Mouse (Mus musculus) forebrain, embryonic 10.5 days (tissue): ENCODE data around the gene Myh7. TPM values are rescaled to one million over a fixed set of nuclear protein-coding genes. Genes with fewer than 3 reads are reported as not detected.
"Not testable (repeated sequence)": the region's sequence is repeated elsewhere in the genome, so short reads cannot be mapped to it uniquely, and the experiment has no call there.

Source experiments
- DNase-seq: peaks from one replicate; pipeline ENCODE4 v3.0.0-alpha.2; 2017; ENCODE audit warnings: low spot score; ENCODE audit errors: extremely low spot score
- H3K27ac ChIP-seq: fragments of 300-500 bp; sonication (generic); 2 replicates; pipeline ENCODE4 v1.5.1; 2016; ENCODE audit warnings: mild to moderate bottlenecking
- H3K27me3 ChIP-seq: fragments of 300-500 bp; sonication (generic); 2 replicates; pipeline ENCODE4 v1.6.1; 2016; ENCODE audit warnings: mild to moderate bottlenecking; ENCODE audit not compliant: poor library complexity, severe bottlenecking
- H3K36me3 ChIP-seq: fragments of 300-500 bp; sonication (generic); replicated peaks from 2 replicates; pipeline ENCODE4 v1.6.1; 2016; ENCODE audit warnings: mild to moderate bottlenecking, moderate library complexity
- H3K4me1 ChIP-seq: fragments of 300-500 bp; sonication (generic); 2 replicates; pipeline ENCODE4 v1.6.1; 2016
- H3K4me3 ChIP-seq: fragments of 300-500 bp; sonication (generic); 2 replicates; pipeline ENCODE4 v1.5.1; 2016; ENCODE audit warnings: mild to moderate bottlenecking, moderate library complexity
- H3K9me3 ChIP-seq: fragments of 300-500 bp; sonication (generic); 2 replicates; pipeline ENCODE4 v1.6.1; 2016; ENCODE audit warnings: mild to moderate bottlenecking, moderate library complexity
- WGBS: fragments of 180-500 bp; shearing (Covaris S2); methylation state at CpG from one replicate; pipeline ENCODE4 v1.1.7; 2016; 5-methylcytosine and 5-hydroxymethylcytosine counted together
- polyA plus RNA-seq: library from polyadenylated mRNA; unstranded; fragments of >200 nt; fragmentation: Nextera tagmentation; extraction: Ambion mirVana; gene quantifications from 2 replicates; pipeline ENCODE4 v1.2.1, GENCODE M21; 2016

Gene Myh7
- polyA plus RNA-seq, 1 experiment from 2014 or later, result 0.72 TPM

- 94% methylated on average over 7 of the region's 7 CpGs for WGBS
- Histone ChIP-seq H3K4me1 (no peaks in the 10 kb centered on the region), H3K27me3 (no peaks in the 10 kb centered on the region), H3K36me3 (no peaks in the 10 kb centered on the region), H3K9me3 (no peaks in the 10 kb centered on the region), H3K27ac (no peak overlapping the region), H3K4me3 (no peak overlapping the region)
- no peak for DNase-seq
Observed at GRCm38 (mm10) chr14:54981934-54982333, 12.5 kb downstream of the Myh7 start.

GRCm38 (mm10) chr14:54978664-54979063 is 15.8 kb downstream of the Myh7 start:
- DNase-seq, result no peak
- Histone ChIP-seq H3K4me1 (peaks cover 16% of the 10 kb centered on the region), H3K27me3 (peaks cover 12% of the 10 kb centered on the region; the same call in 1 of the 2 replicates), H3K4me3 (no peak overlapping the region), H3K36me3 (no peaks in the 10 kb centered on the region), H3K27ac (no peak overlapping the region), H3K9me3 (no peaks in the 10 kb centered on the region)
- 87% methylated on average over 8 of the region's 8 CpGs for WGBS

GRCm38 (mm10) chr14:54976633-54977032 is 17.8 kb downstream of the Myh7 start, which contains the start of gene Gm17428:
TSS of gene Gm17428 (plus strand) at chr14:54976933.
- no peaks in the 10 kb centered on the region for H3K36me3 ChIP-seq
- H3K27ac ChIP-seq, result no peak within 1 kb of the TSS
- WGBS, result 82% methylated on average over 1 of the region's 1 CpGs
- H3K9me3 ChIP-seq, result no peaks in the 10 kb centered on the region
- peaks cover 21% of the 10 kb centered on the region for H3K4me1 ChIP-seq
- DNase-seq, result no peak
- no peak within 1 kb of the TSS for H3K4me3 ChIP-seq
- peaks cover 12% of the 10 kb centered on the region; the same call in 1 of the 2 replicates for H3K27me3 ChIP-seq

- 79% methylated on average over 6 of the region's 6 CpGs for WGBS
Observed at GRCm38 (mm10) chr14:54974068-54974791, 20.2 kb downstream of the Myh7 start.

GRCm38 (mm10) chr14:54972786-54973185 is 21.6 kb downstream of the Myh7 start:
- not testable (repeated sequence) for DNase-seq, H3K4me3 ChIP-seq, H3K9me3 ChIP-seq, H3K27ac ChIP-seq, H3K36me3 ChIP-seq
- H3K27me3 ChIP-seq, result peaks cover 12% of the 10 kb centered on the region; the same call in 1 of the 2 replicates
- 93% methylated on average over 11 of the region's 11 CpGs for WGBS
- H3K4me1 ChIP-seq, result peaks cover 21% of the 10 kb centered on the region

More at GRCm38 (mm10) chr14:54974068-54974791, 20.2 kb downstream of the Myh7 start:
- no peaks in the 10 kb centered on the region for H3K36me3 ChIP-seq
- H3K9me3 ChIP-seq, result no peaks in the 10 kb centered on the region
- H3K4me1 ChIP-seq, result peaks cover 21% of the 10 kb centered on the region
- DNase-seq, result no peak
- H3K27ac ChIP-seq, result 0 out of 2 replicates have a peak overlapping the region, but pooled peaks have one; percentile 25
- no peak overlapping the region for H3K4me3 ChIP-seq
- peaks cover 12% of the 10 kb centered on the region; the same call in 1 of the 2 replicates for H3K27me3 ChIP-seq

- Histone ChIP-seq H3K27ac (no peak overlapping the region), H3K27me3 (no peaks in the 10 kb centered on the region), H3K9me3 (no peaks in the 10 kb centered on the region), H3K4me1 (peaks cover 1% of the 10 kb centered on the region), H3K4me3 (no peak overlapping the region), H3K36me3 (no peaks in the 10 kb centered on the region)
- no peak for DNase-seq
Observed at GRCm38 (mm10) chr14:54968344-54968743, 26.1 kb downstream of the Myh7 start.

GRCm38 (mm10) chr14:54967874-54968273 is 26.6 kb downstream of the Myh7 start:
- no peaks in the 10 kb centered on the region for H3K9me3 ChIP-seq
- no peak overlapping the region for H3K4me3 ChIP-seq
- no peak overlapping the region for H3K27ac ChIP-seq
- no peaks in the 10 kb centered on the region for H3K36me3 ChIP-seq
- H3K4me1 ChIP-seq, result no peaks in the 10 kb centered on the region
- DNase-seq, result no peak
- WGBS, result 79% methylated on average over 3 of the region's 3 CpGs
- H3K27me3 ChIP-seq, result no peaks in the 10 kb centered on the region

GRCm38 (mm10) chr14:54966320-54966977 is 28.0 kb downstream of the Myh7 start, which contains the start of gene Myh6:
TSS of gene Myh6 (minus strand) at chr14:54966927.
- Histone ChIP-seq H3K4me1 (no peaks in the 10 kb centered on the region), H3K27ac (no peak within 1 kb of the TSS), H3K27me3 (no peaks in the 10 kb centered on the region), H3K4me3 (no peak within 1 kb of the TSS), H3K36me3 (no peaks in the 10 kb centered on the region), H3K9me3 (no peaks in the 10 kb centered on the region)
- no peak for DNase-seq
- WGBS, result 68% methylated on average over 7 of the region's 7 CpGs

- H3K4me3 ChIP-seq, result no peak overlapping the region
Observed at GRCm38 (mm10) chr14:54965631-54966030, 28.8 kb downstream of the Myh7 start.

GRCm38 (mm10) chr14:54965044-54965443 is 29.4 kb downstream of the Myh7 start:
- no peak overlapping the region for H3K4me3 ChIP-seq
- no peak overlapping the region for H3K27ac ChIP-seq
- H3K4me1 ChIP-seq, result peaks cover 6% of the 10 kb centered on the region; the same call in 1 of the 2 replicates
- 89% methylated on average over 15 of the region's 15 CpGs for WGBS
- no peaks in the 10 kb centered on the region for H3K9me3 ChIP-seq
- no peak for DNase-seq
- no peaks in the 10 kb centered on the region for H3K36me3 ChIP-seq
- no peaks in the 10 kb centered on the region for H3K27me3 ChIP-seq

More at GRCm38 (mm10) chr14:54965631-54966030, 28.8 kb downstream of the Myh7 start:
- Histone ChIP-seq H3K9me3 (no peaks in the 10 kb centered on the region), H3K27ac (no peak overlapping the region), H3K4me1 (peaks cover 4% of the 10 kb centered on the region; the same call in 1 of the 2 replicates), H3K36me3 (no peaks in the 10 kb centered on the region), H3K27me3 (no peaks in the 10 kb centered on the region)
- 81% methylated on average over 6 of the region's 6 CpGs for WGBS
- DNase-seq, result no peak

GRCm38 (mm10) chr14:54963727-54964126 is 30.7 kb downstream of the Myh7 start:
- Histone ChIP-seq H3K4me1 (peaks cover 6% of the 10 kb centered on the region; the same call in 1 of the 2 replicates), H3K36me3 (no peaks in the 10 kb centered on the region), H3K9me3 (no peaks in the 10 kb centered on the region), H3K27me3 (no peaks in the 10 kb centered on the region), H3K27ac (no peak overlapping the region), H3K4me3 (no peak overlapping the region)
- 91% methylated on average over 11 of the region's 11 CpGs for WGBS
- DNase-seq, result no peak

GRCm38 (mm10) chr14:54962714-54963113 is 31.7 kb downstream of the Myh7 start:
- no peak overlapping the region for H3K4me3 ChIP-seq
- no peak overlapping the region for H3K27ac ChIP-seq
- DNase-seq, result no peak
- 89% methylated on average over 7 of the region's 7 CpGs for WGBS
- H3K9me3 ChIP-seq, result no peaks in the 10 kb centered on the region
- no peaks in the 10 kb centered on the region for H3K36me3 ChIP-seq
- H3K4me1 ChIP-seq, result peaks cover 6% of the 10 kb centered on the region; the same call in 1 of the 2 replicates
- H3K27me3 ChIP-seq, result no peaks in the 10 kb centered on the region

- DNase-seq, result no peak
- Histone ChIP-seq H3K36me3 (no peaks in the 10 kb centered on the region), H3K9me3 (no peaks in the 10 kb centered on the region), H3K4me3 (no peak overlapping the region), H3K27ac (no peak overlapping the region), H3K27me3 (no peaks in the 10 kb centered on the region), H3K4me1 (peaks cover 6% of the 10 kb centered on the region; the same call in 1 of the 2 replicates)
- 84% methylated on average over 5 of the region's 5 CpGs for WGBS
Observed at GRCm38 (mm10) chr14:54961487-54961886, 32.9 kb downstream of the Myh7 start.
